Mouse (Mus musculus) liver, adult (tissue): ENCODE data around the gene Mt1.

Experiments used
- GATA4 ChIP-seq: IDR thresholded peaks from 2 replicates; pipeline ENCODE4 v1.6.1; 2014; ENCODE audit warnings: mild to moderate bottlenecking, low read length; ENCODE audit not compliant: insufficient replicate concordance

Gene Mt1

GRCm38 (mm10) chr8:94169547-94169946, 9.3 kb upstream of the Mt1 start:
- no peak for TF ChIP-seq GATA4

- TF ChIP-seq GATA4, result peak; percentile 48; the same call in 1 of the 2 replicates
Observed at GRCm38 (mm10) chr8:94171321-94171755, 7.5 kb upstream of the Mt1 start.

- no peak for TF ChIP-seq GATA4
Observed at GRCm38 (mm10) chr8:94172075-94172808, 6.6 kb upstream of the Mt1 start, which contains the start of gene Mt2. TSS of gene Mt2 (plus strand) at chr8:94172664.

- TF ChIP-seq GATA4, result no peak
Observed at GRCm38 (mm10) chr8:94172809-94173732, 5.8 kb upstream of the Mt1 start.

- no peak for TF ChIP-seq GATA4
Observed at GRCm38 (mm10) chr8:94173848-94174403, 5.0 kb upstream of the Mt1 start.

GRCm38 (mm10) chr8:94174619-94175213, 4.2 kb upstream of the Mt1 start:
- no peak for TF ChIP-seq GATA4

- no peak for TF ChIP-seq GATA4
Observed at GRCm38 (mm10) chr8:94177716-94178390, 1.0 kb upstream of the Mt1 start.

GRCm38 (mm10) chr8:94179713-94180560, 1.1 kb downstream of the Mt1 start:
- TF ChIP-seq GATA4, result no peak

GRCm38 (mm10) chr8:94180561-94180908, 1.7 kb downstream of the Mt1 start:
- TF ChIP-seq GATA4, result no peak

- TF ChIP-seq GATA4, result no peak
Observed at GRCm38 (mm10) chr8:94182055-94182929, 3.4 kb downstream of the Mt1 start.

GRCm38 (mm10) chr8:94183117-94183516, 4.2 kb downstream of the Mt1 start:
- TF ChIP-seq GATA4, result no peak

GRCm38 (mm10) chr8:94184357-94184843, 5.5 kb downstream of the Mt1 start:
- TF ChIP-seq GATA4, result no peak

GRCm38 (mm10) chr8:94185791-94186190, 6.9 kb downstream of the Mt1 start:
- TF ChIP-seq GATA4, result no peak

GRCm38 (mm10) chr8:94186542-94186941, 7.7 kb downstream of the Mt1 start:
- no peak for TF ChIP-seq GATA4
